Mouse (Mus musculus) brain, embryonic 14.5 days (tissue): ENCODE measurements around the gene Cyp26a1.

Source experiments
- CTCF ChIP-seq: fragments of 200-500 bp; IDR thresholded peaks from 2 replicates; pipeline ENCODE4 v1.5.1; 2012; ENCODE audit warnings: inconsistent platforms, mild to moderate bottlenecking, moderate library complexity, borderline replicate concordance; ENCODE audit not compliant: insufficient read depth, insufficient read length; ENCODE audit errors: extremely low read depth
- POLR2A ChIP-seq: fragments of 200-500 bp; IDR thresholded peaks from 2 replicates; pipeline ENCODE4 v1.6.1; 2012; ENCODE audit warnings: mild to moderate bottlenecking, inconsistent platforms, borderline replicate concordance; ENCODE audit not compliant: poor library complexity, insufficient read depth, insufficient read length, severe bottlenecking; ENCODE audit errors: extremely low read depth

GRCm38 (mm10) chr19:37686347-37686746 lies 11.3 kb upstream of the Cyp26a1 start:
- TF ChIP-seq POLR2A (no peak), CTCF (no peak)
